Mouse (Mus musculus): ENCODE measurements around the gene Phospho1.
"Not testable (repeated sequence)": the region's sequence is repeated elsewhere in the genome, so short reads cannot be mapped to it uniquely, and the experiment has no call there.

The Phospho1 gene

DNA sequence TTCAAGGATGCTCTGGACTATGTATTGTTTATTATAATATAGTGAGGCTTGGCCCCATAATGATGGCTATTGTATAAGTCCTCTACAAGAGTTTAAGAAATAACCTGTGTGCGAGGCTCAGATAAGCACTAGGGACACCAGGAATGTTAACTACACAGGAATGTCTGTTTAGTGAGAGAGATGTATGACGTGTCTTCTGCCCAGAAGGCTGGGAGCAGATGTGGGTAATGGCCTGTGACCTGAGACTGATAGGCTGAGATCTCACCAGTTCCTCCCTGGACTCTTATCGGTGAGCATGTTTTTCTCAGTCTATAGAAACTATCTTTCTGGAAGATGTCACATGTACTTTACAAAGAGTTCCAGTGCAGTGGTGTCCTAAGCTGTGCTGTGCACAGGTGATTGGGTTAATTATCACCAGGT is 35.8 kb downstream of the Phospho1 start:
- no peak for DNase-seq (ENCODE audit: low spot score in 2 of 2)

DNA sequence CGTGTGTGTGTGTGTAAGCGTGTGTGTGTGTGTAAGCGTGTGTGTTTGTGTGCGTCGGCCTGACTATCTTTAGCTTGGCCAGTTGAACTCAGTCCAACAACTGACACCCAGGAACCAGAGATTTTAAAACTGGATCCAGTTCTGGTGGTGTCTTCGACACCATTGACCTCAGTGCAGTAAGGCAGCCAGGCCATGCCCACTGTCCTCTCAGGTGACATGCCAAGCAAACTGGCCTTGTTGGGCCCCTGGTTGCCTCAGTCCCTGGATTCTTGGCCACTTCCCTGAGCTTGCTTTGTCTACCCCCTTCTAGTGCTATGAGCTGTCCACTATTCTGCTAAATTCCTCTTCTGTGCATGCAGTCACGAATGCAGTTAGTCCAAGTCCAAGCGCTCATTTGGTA is 37.1 kb downstream of the Phospho1 start:
- DNase-seq (ENCODE audit: low spot score in 2 of 2): no peak

GRCm38 (mm10) chr11:95869442-95869841 is 45.1 kb downstream of the Phospho1 start:
- no peak for DNase-seq (ENCODE audit: low spot score in 2 of 2)

DNA sequence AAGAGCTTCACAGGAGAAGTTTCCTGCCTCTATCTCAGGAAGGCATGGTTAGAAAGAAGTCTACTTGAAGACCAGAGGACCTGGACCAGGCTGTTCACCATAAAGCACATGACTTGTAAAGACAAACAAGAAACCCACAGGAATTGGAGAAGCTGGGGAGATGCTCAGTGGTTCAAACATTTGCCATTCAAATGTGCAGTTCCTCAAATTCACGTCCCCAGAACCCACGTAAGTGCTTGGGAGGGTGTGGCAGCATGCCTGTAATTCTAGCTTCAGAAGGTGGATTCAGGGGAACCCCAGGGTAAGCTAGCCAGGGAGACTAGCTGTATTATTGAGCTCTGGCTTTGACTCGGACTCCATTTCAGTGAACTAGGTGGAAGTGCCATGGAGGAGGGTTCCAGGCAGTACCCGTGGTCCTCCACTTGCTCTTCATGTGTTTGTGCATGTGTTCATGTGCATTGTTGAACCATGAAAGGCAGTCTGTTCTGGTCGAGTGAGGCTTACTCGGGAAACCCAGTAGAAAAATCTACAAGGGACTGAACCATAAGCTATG is 45.7 kb downstream of the Phospho1 start:
- DNase-seq (ENCODE audit: low spot score in 2 of 2): no peak

GRCm38 (mm10) chr11:95875804-95876203 is 51.5 kb downstream of the Phospho1 start:
- DNase-seq (ENCODE audit: low spot score in 2 of 2): no peak

DNA sequence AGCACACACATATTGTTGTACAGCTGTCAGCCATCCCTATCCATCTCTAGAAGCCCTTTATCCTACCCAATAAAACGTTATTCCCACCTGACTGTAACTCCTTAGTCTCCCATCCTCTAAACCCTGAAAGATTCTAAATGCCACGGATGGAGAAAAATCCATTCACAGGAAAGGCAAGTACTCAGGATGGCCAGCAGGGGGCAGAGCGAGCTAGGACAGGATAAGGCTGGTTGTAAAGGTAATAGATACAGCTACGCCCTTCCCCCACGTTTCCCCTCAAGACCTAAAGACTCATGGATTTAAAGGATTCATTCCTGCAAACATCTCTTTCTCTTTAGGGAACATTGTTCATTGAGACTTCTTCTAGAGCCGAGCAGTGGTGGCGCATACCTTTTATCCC is 52.0 kb downstream of the Phospho1 start:
- peak in 1 of 2 experiments; percentile 16 for DNase-seq (ENCODE audit: low spot score in 2 of 2)

DNA sequence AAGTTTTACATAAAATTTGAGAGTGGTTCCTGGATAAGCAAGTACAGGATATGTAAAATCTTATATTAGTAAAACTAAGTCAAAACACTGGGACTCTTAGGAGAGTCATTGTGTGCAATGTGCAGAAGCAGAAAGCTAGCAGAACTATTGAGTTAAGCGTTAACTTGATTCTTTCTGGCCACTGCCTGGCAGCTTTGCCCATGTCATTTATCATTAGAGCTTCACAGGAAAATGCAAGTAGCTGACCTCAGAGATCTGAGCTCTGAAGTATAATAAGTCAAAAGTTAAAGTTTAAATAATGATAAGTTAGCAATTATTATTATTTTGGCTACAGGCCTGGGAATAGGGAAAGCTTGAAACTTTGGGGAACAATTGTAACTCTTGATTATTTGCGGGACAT is 55.6 kb downstream of the Phospho1 start:
- not testable (repeated sequence) for DNase-seq (ENCODE audit: low spot score in 2 of 2)
